Mouse (Mus musculus) gastrocnemius, adult 2 months (tissue): ENCODE data around the gene Angel2. TPM values are rescaled to one million over a fixed set of nuclear protein-coding genes. Genes with fewer than 3 reads are reported as not detected.

ENCODE experiments used
- DNase-seq: peaks from one replicate; pipeline ENCODE4 v3.0.0; 2022
- H3K27ac ChIP-seq: fragments of 200-600 bp; 2 replicates; pipeline ENCODE4 v1.8.1; 2022; ENCODE audit warnings: mild to moderate bottlenecking
- H3K4me3 ChIP-seq: fragments of 200-600 bp; 2 replicates; pipeline ENCODE4 v1.8.1; 2022; ENCODE audit warnings: mild to moderate bottlenecking, moderate library complexity
- CTCF ChIP-seq: fragments of 200-600 bp; IDR thresholded peaks from 2 replicates; pipeline ENCODE4 v1.8.1; 2022; ENCODE audit warnings: antibody characterized with exemption, mild to moderate bottlenecking, moderate library complexity
- intact Hi-C: fragments of 180-260 bp; cut with DNase I; formaldehyde crosslinking; loops from one replicate; pipeline ENCODE4 v1.15.1; 2025
- total RNA-seq, 2 experiments: library from RNA; stranded (reverse); gene quantifications; 2 replicates each; pipeline ENCODE4 v1.2.3; 2021

The Angel2 gene
- total RNA-seq, 2 experiments from 2014 or later: 29.3 to 29.8 TPM

DNA sequence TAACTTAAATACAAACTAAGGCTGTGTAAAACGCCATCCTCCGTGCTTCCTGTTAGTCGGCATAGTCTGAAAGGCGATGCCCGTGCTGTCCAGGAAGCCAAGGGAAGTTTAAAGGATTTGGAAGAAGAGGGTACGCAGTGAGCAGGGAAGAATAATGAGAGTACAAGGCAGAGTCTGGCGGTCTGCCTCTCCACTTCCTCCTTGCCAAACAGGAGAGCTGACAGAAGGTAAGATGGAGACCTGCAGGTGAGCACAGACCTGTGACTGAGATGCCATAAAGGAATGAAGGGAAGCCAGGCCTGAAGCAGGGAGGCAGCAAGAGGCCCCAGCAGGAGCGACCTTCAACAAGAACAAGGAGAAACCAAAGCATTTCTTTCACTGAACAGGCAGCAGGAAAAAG, 49.3 kb downstream of the Angel2 start:
- intact Hi-C loops: no loop called here
- Histone ChIP-seq H3K27ac (no peak overlapping the region), H3K4me3 (no peak overlapping the region)
- DNase-seq: no peak
- TF ChIP-seq CTCF: no peak

DNA sequence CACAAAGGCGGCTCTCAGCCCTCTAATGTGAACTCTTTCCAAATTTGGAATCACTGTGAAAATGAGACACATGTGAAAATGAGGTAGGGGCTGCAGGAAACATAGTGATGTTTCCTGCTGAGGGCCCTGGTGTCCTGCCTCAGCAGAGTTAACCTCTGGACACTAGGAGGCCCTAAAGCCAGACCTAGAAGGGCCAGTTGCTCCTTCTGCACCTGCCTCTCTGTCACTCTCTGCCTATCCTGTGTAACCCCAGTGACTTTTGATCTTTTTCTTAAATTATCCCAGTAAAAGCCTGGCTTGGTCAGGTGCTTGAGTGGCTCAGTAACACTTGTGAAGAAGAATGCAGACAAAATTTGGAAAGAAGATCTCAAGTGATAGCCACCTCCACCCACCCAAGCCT, 49.9 kb downstream of the Angel2 start:
- no peak for DNase-seq
- TF ChIP-seq CTCF: no peak
- intact Hi-C loops: no loop called here
- Histone ChIP-seq H3K4me3 (no peak overlapping the region), H3K27ac (no peak overlapping the region)

DNA sequence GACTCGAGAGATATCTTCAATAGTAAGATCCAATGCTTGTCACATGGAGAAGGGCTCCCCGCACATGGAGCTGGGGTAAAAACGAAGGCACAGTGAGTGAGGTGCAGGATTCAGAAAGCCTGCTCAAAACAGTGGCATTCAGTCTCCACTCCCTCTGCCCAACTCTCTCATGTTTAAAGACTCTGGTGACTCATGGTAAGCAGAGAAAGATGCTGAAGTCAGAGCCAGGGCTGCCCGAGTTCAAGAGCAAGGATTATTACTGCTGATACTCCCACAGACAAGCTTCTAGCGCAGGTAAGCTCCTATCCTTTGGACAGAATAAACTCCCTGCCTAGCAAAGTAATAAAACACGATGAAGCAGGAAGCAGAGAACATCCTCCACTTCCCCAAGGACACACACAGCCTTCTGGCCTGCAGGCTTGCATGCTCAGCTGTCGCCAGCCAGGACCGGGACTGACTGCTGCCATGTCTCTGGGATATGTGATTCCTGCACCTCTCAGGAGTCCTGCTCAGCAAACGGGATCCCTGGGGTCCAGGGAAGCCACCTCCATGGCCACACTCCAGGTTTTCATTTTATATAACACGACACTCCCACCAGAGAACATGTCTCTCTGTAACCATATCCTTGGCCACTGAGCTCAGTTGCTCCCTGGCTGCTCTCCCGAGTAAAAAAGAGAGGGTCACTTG, 52.1 kb downstream of the Angel2 start:
- intact Hi-C loops: no loop called here
- TF ChIP-seq CTCF: no peak
- Histone ChIP-seq H3K4me3 (peak overlapping the region; percentile 19; the same call in 1 of the 2 replicates), H3K27ac (no peak overlapping the region)
- DNase-seq: peak; percentile 53

DNA sequence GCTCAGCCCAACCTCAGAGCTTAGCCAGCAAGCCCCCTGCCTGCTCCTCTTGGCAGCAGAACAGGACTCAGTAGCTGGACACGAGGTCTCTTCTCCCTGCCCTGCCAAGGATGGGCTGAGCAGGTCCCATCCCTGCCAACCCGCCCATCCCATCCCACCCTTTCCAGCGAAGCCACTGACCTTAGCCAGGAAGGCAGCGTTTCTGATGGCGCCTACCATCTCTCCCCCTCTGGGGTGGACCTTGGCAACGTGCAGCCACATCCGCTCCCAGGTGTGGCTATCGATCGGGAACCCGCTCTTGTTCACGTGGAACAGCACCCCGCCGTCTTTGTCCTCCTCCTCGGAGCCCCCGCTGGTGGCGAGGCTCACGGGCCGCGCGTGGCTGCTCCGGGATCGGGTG, 53.1 kb downstream of the Angel2 start:
- no peak for TF ChIP-seq CTCF
- Histone ChIP-seq H3K27ac (no peak overlapping the region), H3K4me3 (peak overlapping the region; percentile 79)
- no peak for DNase-seq
- intact Hi-C loops: no loop called here

DNA sequence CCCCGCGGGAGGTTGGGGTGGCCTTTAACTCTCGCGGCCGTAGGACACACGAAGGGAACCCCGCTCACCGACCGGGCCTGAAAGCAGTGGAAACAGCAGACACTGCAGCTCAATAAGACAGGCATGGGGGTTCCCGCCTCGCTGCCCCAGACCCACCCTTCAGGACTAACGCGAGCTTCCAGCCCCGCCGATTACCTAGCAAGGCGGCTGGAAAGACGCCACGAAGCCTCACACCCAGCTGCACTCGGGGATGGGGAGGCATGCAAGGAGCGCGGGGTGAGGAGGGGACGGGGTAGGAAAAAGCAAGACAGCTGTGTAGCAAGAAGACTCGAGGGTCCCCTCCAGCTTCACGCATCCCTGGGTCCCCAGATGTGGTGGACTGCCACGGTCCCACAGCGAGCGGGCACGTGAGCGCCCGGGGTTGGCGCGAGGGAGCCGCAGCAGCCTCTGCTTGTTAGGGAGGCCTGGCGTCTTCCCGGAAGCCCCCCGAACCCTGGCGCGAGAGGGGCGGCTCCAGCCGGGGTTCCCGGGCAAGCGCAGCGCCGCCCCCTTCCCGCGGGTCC, 53.7 kb downstream of the Angel2 start:
- peak; percentile 33 for DNase-seq
- H3K4me3 ChIP-seq: peak overlapping the region; percentile 79
- no peak for TF ChIP-seq CTCF
- intact Hi-C loops: no loop called here
- 0 out of 2 replicates have a peak overlapping the region, but pooled peaks have one; percentile 31 for H3K27ac ChIP-seq

DNA sequence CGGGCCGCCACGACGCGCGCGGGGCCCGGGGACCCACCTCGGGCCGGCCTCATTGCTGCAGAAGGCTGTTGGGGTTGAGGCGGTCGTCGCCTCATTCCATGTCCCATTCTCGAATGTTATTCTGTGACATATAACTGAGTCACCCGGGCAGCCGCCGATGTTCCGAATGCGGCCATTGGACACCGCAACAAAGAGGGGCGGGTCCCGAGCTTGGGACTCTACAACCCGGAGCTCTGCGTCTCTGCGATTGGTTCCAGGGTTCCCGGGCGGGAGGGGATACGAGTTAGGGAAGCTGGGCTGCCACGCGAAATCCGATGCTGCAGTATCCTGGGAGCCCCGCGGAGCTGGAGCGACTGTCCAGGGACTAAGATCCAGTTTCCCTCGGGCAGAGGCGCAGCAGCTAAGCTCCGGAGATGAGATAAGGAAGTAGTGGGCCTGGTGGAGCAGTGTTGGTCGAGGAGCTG, 54.2 kb downstream of the Angel2 start, which contains the start of gene Vash2:
TSS of gene Vash2 (minus strand) at position 197 of the 464 bp plus-strand sequence.
- peak; percentile 88 for DNase-seq
- H3K4me3 ChIP-seq: peak within 1 kb of the TSS; percentile 79
- peak within 1 kb of the TSS; percentile 35; the same call in 1 of the 2 replicates for H3K27ac ChIP-seq
- intact Hi-C loops: no loop called here
- TF ChIP-seq CTCF: no peak

DNA sequence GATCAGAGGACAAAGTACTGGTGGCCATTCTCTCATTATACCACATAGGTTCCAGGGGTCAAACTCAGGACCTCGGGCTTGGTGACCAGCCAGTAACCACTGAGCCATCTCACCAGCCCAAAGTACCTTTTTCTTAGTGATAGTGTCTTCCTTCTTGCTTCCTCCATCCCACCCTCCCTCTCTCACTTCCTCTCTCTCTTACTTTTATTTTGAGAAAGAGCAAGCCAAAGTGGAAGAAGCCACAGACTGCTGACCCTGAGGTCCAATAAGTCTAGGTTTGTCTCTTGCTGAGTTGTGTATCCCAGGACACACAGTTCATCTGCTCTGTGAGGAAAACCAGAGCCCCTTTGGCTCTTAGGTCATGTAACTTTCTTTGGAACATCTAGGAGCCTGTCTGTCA, 55.6 kb downstream of the Angel2 start:
- intact Hi-C loops: no loop called here
- TF ChIP-seq CTCF: no peak
- no peak overlapping the region for H3K27ac ChIP-seq
- H3K4me3 ChIP-seq: no peak overlapping the region
- DNase-seq: no peak

DNA sequence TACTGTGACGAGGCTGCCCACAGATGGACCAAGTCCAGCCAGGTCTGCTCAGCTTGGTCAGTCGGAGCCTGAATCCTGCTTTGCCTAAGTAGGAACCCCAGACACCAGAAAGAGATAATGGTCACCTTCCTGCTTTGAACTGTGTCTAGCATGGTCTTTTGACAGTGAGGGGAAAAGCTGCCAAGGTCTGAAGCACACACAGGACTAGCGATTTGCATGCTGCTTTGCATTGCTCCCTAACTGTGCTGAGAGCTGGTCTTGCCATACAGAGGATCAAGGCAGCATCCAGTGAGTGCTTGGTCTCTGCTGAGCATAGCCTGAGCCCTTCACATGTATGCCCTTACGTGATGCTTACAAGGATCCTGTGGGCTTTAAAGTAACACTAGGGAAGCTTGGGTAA, 56.5 kb downstream of the Angel2 start:
- no peak for DNase-seq
- H3K27ac ChIP-seq: no peak overlapping the region
- TF ChIP-seq CTCF: no peak
- H3K4me3 ChIP-seq: no peak overlapping the region
- intact Hi-C loops: no loop called here

DNA sequence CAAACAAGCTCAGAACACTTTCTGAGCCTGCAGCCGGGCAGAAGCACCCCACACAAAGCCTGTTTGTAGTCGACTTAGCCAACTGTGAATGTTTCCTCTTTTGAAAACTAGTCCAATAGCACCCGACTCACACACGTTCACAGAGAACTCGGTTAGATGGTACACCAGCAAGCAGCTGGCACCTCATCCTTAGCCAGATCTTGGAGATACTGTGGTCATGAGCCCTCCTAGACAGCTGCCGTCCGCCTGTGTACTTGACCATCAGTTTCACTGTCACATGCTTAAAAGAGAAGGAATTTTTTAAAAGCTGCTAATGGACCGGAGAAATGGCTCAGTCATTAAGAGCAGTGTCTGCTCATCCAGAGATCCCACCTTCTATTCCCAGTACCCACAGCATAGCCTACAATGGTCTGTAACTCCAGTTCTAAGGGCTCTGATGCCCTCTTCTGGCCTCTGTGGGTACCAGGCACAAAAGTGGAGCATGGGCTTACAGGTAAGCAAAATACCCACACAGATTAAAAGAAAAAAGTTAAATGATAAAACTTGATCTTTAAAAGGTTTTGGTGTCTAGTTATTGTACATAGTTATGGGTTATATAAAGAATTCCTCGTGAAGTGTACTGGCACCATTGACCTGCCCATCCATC, 64.6 kb downstream of the Angel2 start:
- TF ChIP-seq CTCF: peak; percentile 49
- no peak overlapping the region for H3K4me3 ChIP-seq
- H3K27ac ChIP-seq: no peak overlapping the region
- intact Hi-C loops: loop anchor here (2.0 kb wide), 1 partner anchor 45 kb away; no protein-coding TSS in a partner anchor
- DNase-seq: no peak

DNA sequence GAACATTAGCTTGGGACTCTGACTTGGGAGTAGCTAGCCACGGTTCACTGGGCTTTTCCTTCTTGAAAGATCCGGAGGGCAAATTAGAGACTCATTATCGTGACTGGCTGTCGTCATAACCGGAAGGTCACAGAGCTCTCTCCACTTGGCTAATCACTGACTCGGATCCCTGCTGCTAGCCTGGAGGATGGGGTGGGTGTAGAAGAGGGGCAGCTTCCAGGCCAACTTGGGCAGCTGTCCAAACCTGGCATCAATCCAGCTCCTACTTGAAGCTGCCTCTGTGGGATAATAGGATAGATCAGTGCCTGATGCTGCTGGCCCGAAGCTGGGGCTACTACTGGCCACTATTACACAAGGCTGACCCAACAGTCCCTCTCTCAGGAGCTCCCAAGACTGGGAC, 70.6 kb downstream of the Angel2 start:
- no peak overlapping the region for H3K4me3 ChIP-seq
- H3K27ac ChIP-seq: no peak overlapping the region
- intact Hi-C loops: no loop called here
- no peak for TF ChIP-seq CTCF
- DNase-seq: peak; percentile 68

DNA sequence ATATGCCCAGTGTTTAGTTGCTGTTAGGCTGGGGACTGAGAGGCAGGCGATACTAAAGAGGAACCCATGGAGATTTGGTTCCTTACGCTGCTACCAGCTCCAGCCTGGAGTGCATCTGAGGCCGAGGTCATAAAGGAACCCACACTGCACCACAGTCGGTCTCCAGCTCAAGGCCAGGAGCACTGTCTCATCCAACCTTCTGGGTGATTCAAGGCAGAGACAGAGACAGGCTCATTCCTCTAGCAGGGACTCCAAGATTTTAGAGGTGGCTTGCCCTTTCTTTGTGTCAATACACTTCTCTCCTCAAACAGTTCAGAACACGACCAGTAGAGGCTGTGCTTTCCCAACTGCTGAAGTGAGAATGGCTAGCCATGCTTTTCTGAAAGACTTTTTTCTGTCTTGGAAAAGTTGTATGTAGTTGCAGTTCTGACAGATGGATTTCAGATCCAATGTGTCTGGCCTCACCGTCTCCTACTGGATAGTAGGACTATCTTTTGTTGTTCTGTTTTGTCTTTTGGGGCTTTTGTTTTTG, 71.5 kb downstream of the Angel2 start:
- no peak overlapping the region for H3K27ac ChIP-seq
- intact Hi-C loops: no loop called here
- DNase-seq: no peak
- H3K4me3 ChIP-seq: no peak overlapping the region
- peak; percentile 21; the same call in 1 of the 2 replicates for TF ChIP-seq CTCF

Other genes with a start within 250 kb of the Angel2 start
- gene Rps6kc1, start 13.3 kb upstream of the Angel2 start, total RNA-seq: 10 to 100 TPM; 18.3 to 19.7 TPM
- under 1 TPM; 0.20 to 0.66 TPM for gene Vash2, start 54.2 kb downstream of the Angel2 start, total RNA-seq
- gene Flvcr1, start 101.0 kb downstream of the Angel2 start, total RNA-seq: 10 to 100 TPM; 13.0 to 16.2 TPM
- gene Spata45, start 111.5 kb downstream of the Angel2 start, total RNA-seq: not detected
- gene Tatdn3, start 137.8 kb downstream of the Angel2 start, total RNA-seq: 10 to 100 TPM; 14.4 to 15.2 TPM
- under 1 TPM; 0.05 to 0.08 TPM for gene Nsl1, start 137.9 kb downstream of the Angel2 start, total RNA-seq
- under 1 TPM in 1 of 2 experiments, not detected in 1; 0.38 TPM for gene Batf3, start 172.7 kb downstream of the Angel2 start, total RNA-seq
- gene Fam71a, start 239.7 kb downstream of the Angel2 start, total RNA-seq: not detected